Mouse (Mus musculus): ENCODE data around the gene Acbd6. TPM values are rescaled to one million over a fixed set of nuclear protein-coding genes. Genes with fewer than 3 reads are reported as not detected.
A peak's percentile ranks its signal among the peaks of the same experiment; 100 is the strongest.

The Acbd6 gene
- total RNA-seq, 2 experiments from 2014 or later: 57.9 to 59.5 TPM

DNA sequence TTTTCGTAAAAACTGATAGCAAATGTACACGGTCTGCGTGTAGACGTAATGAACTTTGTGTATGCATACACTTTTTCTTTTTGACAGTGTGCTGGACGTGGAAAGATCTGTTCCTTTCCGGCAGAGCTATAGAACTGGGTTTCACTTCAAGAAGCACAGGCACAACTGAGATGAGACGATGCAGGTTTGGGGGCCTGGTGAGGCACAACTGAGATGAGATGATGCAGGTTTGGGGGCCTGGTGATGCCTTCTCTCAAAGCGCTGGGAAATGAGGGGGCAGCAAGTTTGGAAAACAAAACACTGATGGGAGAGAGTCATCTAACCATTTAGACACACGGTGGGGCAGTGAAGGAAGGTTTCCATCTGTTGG lies 293 bp upstream of the Acbd6 start:
- DNase-seq (ENCODE audit: low spot score in 2 of 2): no peak

DNA sequence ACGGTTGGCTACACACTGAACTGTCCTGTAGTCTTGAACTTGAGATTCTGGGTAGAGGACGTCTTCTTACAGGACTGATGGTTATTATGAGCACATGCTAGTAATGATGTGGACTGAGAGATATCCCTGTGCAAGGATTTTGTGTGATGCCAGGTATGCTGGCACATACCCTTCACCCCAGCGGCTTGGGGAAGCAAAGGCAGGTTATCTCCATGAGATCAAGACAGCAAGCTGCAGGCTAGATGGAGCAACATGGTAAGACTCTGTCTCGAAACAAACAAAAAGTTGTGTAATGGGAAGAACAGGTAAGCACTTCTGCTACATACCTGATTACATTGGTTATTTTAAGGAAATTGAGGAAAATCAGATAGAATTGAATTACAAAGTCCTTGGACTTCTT lies 2.1 kb downstream of the Acbd6 start:
- no peak for DNase-seq (ENCODE audit: low spot score in 2 of 2)

DNA sequence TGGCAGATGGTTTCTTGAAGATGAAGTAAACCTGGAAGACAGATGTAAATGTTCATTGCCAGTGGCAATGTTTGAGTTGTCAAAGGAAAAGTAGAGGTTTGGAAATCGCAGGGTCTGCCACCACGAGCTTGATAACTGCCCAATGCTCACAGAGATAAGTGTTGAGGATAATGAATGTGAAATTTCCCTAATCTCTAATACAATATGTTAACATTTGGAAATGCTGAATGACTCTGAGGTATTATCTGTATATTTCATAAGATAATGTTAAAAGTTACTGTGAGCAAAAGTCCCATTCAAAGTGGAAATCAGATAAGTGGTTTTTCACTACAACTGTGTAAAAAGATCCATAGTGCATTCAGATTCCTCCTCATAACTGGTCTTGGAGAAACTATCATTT lies 2.8 kb downstream of the Acbd6 start:
- no peak for DNase-seq (ENCODE audit: low spot score in 2 of 2)

DNA sequence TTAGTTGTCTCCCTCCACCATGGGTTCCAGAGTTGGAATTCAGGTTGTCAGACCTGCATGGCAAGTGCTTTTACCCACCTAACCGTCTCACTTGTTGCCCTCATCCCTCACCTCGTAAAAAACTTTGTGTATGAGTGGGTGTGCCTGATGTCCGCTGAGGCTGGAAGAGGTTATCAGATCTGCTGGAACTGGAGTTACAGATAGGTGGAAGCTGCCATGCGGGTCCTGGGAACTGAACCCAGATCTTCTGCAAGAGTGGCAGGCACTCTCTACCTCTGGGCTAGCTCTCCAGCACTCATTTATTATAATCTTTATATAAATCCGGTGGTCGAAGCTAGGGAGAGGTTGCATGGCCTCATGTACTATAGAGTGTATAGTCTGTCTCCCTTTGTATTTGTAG lies 4.3 kb downstream of the Acbd6 start:
- no peak for DNase-seq (ENCODE audit: low spot score in 2 of 2)

DNA sequence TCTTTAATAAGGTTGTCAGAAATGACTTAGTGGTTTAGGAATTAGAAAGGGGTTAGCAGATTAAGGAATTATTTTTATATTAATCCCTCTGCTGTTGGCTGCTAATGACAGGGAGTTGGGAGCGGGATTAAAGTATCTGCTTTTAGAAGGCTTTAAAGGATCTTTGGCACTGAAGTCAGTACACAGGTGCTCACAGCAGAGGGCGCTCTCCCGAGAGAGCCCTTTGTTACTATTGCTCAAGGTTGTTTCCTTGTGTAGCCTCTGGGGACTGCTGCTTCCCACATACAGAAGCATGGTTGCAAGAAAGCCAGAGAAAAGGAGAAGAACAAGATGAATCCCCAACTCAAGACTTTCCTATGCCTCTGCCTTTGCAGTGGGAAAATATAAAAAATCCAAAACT lies 6.8 kb downstream of the Acbd6 start:
- DNase-seq (ENCODE audit: low spot score in 2 of 2): no peak

DNA sequence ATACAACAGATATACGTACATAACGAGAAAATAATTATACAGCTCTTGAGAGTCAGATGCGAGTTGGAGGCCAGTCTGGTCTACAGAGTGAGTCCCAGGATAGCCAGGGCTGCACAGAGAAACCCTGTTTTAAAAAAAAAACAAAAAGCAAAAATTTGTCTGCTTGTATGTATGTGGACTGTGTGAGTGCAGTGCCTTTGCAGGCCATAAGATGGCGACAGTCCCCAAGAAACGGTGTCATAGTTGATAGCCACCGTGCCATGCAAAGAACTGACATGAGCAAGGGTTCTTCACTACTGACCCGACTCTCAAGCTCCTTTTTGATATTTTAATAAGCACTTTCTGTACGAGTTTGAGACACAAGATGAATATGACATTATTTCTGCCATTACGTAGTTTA lies 10.2 kb downstream of the Acbd6 start:
- DNase-seq (ENCODE audit: low spot score in 2 of 2): no peak

DNA sequence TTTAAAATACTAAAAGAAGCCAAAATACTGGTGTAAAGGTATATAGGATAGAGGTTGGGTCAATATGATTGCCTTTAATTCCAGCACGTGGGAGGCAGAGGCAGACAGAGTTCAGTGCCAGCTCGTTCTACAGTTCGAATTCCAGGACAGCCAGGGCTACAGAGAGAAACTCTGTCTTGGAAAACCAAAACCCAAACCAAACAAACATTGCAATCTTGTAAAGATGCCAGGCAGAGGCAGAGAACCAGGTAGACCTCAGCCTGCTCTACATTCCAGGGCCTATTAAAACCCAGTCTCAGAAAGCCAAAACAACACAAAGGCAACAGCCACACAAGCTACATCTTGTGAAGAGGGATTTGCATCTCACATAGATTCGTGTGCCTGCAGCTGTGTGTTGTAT lies 11.4 kb downstream of the Acbd6 start:
- no peak for DNase-seq (ENCODE audit: low spot score in 2 of 2)

DNA sequence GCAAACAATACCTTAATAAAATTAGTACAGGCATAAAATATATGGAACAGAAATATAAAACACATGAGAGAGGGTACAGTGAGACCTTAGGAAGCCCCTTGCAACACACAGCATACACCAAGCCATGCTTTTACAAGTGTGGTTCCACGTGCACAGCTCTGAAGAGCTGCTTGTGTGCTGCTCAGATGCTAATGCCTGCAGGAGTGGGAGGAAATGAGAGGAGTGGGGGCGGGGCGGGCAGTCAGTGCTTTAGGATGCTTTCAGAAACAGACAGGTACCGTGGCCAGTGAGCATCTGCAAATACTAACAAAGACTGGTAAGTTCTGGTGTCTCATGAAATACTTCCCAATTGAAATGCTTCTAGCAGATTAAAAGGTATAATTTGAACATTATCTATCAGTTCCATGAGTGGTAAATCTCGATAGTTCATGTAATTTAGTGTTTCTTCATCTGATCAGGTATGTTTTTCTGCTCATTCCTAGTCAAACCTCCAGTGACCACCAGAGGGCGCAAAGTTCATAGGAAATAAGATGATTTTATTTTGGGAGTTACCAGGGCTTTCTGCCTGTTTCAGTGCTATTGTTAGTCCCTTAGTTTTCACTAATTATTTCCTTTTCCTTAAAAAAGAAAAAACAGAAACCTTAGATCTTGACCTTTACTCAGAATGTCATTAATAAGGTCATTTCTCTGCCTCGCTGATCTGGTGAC lies 17.2 kb downstream of the Acbd6 start:
- DNase-seq (ENCODE audit: low spot score in 2 of 2): peak; percentile 39 to 59

DNA sequence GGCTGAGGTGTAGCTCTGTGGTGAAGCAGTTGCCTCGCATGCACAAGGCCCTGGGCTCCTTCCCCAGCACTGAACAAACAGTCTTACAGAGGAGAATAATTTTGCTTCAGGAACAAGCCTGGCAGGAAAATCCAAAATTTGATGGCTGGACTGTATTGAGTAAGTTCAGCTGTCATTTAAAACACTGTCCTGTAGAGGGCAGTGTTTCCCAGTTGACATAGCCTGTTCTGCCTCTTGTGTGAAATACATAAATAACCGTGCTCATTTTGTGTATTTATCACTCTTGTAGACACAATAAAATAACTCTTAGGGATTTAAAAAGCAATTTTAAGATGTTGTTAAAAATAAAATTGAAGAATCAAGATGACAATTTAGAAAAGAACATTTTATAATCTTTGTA lies 18.5 kb downstream of the Acbd6 start:
- no peak for DNase-seq (ENCODE audit: low spot score in 2 of 2)

DNA sequence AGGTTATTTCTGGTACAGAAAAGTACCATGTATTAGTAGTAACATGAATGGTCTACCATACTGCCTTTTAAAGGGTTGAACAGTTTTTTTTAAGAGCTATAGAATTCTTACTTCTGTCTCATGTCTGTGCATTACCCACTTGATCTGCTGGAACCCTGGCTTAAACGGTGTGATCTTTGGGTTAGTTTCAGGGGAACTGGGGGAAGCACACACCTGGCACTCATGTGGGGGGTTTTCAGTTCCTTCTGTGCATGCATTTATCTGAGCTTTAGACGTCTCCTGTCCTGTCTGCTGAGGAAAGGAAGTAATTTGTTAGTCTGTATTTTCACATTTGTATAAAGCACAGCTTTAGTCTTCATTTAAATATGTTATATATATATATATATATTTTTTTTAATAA lies 19.4 kb downstream of the Acbd6 start:
- DNase-seq (ENCODE audit: low spot score in 2 of 2): no peak

DNA sequence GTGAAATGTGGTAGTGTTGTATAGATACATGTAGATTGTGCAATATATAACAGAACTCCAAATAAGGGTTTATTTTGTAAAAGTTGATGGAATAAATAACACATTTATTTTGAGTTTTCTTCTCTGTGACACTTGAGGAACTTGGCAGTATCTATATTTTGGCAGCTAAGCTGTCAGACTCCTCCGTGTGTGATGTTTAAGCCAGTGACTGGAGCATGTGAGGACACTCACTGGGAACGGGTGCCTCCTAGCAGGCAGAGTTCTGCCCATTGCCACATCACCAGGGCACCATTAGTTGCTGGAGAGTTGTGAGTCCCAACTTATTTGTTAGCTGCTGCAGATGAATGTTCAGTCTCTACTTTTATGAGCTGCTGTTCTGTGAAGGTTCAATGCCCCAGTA lies 30.0 kb downstream of the Acbd6 start:
- DNase-seq (ENCODE audit: low spot score in 2 of 2): no peak

DNA sequence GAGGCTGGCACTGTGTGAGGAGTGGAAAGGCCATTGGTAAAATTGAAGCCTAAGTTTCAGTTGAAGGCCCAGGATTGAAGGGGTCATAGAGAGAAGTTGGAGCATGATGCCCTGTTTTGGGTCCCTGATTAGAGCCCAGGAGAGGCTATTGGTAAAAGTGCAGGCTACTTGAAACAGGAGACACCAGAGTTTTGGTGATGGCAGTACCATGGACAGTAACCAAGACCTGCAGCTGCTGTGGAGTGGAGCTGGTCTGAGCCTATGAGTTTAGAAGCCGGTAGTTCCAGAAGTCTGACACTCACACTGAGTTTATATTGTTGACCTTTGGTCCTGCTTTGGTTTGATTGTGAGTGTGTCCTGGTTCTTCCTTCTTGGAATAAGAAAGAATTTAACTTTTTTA lies 36.2 kb downstream of the Acbd6 start:
- DNase-seq (ENCODE audit: low spot score in 2 of 2): no peak

DNA sequence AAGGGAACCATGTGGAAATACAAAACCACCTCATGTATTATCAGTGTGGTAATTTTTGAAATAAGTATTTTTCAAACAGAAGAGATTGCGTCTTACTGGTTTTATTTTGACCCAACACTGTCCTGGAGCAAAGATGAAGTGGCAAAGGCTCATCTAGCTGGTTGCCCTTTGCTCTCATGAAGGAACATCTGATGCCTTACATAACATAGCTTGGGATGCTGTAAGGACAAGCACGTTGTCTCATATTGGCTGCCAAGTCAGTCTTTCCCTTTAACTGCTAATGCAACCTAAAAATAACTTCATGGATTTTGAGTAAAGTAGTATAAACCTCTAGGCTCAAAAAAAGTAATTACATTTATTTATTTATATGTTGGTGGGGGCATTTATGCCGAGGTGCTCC lies 38.7 kb downstream of the Acbd6 start:
- no peak for DNase-seq (ENCODE audit: low spot score in 2 of 2)

DNA sequence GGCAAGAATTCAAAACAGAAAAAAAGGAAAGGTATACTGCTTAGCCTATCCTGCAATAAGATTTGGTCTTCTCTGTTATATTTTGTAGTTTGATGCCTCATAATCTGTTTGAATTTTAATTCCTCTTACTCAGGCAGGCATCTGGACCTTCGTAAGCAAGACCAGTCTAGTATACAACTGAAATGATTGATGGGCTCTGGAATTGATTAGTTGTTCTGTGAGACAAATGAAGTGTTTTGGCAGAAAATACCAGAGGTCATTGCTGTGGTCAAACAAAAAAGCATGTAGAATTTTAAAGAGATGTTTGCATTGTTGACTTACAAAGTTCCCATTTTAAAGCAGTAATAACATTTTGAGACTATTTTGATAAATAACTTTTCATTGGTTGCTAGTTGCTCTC lies 46.8 kb downstream of the Acbd6 start:
- no peak for DNase-seq (ENCODE audit: low spot score in 2 of 2)

DNA sequence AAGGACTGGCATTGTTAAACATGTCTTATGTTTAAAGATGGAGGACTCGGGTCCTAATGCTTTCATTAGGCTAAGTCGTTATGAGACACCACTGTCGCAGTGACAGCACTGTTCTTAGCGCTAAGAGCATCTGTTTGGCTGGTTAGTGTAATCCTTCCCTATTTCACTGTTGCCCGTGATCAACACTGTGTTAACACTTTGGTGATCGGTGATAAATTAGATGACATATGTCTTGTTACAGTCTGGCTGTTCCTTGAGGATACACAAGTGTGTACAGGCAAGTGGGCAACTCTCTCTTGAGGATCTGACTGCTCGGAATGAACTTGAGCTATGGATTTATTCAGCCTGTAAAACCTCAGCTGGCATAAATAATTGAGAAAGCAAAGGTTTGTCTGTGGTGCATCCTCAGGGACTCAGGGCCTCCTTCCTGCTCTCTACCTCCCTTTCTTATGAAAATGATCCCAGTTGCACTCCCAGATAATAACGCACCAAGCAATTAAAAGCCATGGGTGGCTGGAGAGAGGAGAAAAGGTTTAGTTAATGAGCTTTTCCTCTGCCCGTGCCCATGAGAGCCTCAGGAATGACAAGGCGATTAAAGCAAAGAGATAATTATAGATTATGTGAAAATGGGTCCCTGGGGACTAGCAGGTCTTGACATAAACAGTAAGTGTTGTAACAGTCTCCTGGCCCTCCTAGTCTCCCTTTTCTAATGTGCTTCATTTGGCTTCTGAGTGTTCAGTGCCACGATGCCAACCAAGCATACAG lies 47.7 kb downstream of the Acbd6 start:
- no peak for DNase-seq (ENCODE audit: low spot score in 2 of 2)

DNA sequence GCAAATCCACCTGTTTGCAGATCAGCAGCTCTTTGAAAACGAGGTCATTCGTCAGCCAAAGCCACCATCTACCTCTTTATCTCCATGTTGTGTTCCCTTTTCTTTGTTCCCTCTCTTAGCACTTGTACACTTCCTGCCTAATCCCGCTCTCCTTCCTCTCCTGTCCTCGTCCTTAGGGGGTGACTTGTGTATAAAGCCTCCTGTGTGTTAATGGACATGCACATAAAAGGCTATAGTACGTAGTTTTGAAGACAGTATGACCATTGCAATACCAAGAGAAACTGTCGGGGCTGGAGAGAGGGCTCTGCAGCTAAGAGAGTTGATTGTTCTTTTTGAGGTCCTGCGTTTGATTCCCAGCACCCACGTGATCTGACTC lies 48.2 kb downstream of the Acbd6 start:
- DNase-seq (ENCODE audit: low spot score in 2 of 2): no peak

DNA sequence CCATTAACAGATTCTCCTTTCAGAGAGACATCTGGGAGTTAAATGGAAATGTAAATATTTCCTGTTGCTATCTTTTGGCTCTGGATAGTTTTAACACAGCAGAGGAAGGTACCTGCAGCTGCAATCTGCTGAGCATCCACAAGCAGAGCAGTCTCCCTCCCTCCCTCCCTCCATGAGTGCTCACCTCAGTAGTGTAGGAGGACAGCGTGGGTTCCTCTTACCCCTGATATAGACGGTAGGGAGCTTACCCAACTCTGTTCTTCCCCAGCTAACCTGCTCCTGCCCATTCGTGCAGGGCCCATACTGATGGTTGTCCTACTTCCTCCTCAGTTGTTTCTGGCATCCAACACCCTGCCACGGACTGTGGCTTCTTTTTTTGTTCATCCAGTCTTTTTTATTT lies 50.6 kb downstream of the Acbd6 start:
- no peak for DNase-seq (ENCODE audit: low spot score in 2 of 2)

DNA sequence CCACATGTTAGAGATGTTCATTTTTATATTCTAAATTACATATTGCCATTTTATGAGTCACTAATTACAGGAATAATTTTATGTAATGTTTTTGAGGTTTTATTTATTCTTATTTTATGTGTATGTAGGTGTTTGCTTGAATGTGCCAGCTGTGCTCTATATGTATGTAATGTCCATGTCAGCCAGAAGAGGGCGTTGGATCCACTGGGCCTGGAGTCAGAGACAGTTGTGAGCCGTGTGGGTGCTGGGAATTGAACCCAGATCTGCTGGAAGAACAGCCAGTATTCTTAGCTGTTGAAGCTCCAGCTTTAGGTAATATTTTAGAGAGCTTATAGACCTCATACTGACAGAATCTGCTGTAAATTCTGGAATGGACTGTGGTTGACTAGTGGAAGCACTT lies 56.5 kb downstream of the Acbd6 start:
- DNase-seq (ENCODE audit: low spot score in 2 of 2): no peak

DNA sequence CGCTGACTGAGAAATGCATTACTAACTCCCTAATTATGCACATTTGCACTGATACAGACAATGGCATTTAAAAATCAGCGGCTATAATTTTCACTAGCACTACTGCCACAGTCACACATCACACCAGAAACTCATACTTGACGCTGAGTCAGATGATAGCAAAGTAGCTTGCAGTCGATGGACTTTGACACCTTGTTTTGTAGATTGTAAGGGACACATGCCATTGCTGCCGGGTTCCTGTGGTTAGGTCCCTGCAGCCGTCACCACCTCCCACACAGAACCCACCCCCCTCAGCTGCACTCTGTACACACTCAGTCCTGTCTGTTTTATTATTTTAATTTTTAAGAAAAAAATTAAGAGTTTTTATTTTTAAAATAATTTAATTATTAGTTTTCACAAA lies 63.2 kb downstream of the Acbd6 start:
- no peak for DNase-seq (ENCODE audit: low spot score in 2 of 2)

DNA sequence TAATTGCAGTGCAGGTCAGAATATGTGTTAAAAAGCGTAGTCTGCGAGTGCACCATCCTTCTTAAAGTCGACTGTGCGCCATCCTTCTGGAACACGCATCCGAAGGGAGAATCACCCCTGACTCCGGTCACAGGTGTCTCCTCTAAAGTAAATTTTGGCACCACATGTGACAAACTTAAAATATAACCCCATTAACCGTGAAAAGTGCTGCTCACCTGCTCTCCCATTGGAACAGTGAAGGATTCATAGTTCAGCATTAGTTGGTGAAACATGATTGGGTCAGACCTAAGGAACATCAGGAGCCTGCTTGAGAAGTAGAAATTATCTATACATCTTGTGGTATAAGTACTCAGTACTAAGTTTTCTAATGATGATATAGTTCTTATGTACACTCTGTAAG lies 65.3 kb downstream of the Acbd6 start:
- DNase-seq (ENCODE audit: low spot score in 2 of 2): no peak

DNA sequence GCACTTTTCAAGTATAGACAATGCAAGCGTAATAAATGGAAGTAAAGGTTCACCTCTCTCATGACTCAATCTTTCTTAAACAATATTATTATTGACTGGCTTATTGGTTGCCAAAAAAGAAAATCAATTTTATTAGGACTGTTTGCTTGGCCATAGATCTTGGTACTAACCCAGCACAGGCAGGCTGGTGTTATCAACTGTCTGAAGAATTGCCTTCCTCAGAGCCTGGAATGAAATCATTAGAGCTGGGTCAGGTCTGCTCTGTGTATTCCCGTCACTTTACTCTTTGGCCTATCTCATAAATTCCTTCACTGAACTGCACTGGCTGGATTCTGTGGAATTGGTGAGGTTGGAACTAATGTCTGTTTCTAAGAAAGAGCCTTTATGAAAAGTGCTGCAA lies 69.8 kb downstream of the Acbd6 start:
- DNase-seq (ENCODE audit: low spot score in 2 of 2): no peak

DNA sequence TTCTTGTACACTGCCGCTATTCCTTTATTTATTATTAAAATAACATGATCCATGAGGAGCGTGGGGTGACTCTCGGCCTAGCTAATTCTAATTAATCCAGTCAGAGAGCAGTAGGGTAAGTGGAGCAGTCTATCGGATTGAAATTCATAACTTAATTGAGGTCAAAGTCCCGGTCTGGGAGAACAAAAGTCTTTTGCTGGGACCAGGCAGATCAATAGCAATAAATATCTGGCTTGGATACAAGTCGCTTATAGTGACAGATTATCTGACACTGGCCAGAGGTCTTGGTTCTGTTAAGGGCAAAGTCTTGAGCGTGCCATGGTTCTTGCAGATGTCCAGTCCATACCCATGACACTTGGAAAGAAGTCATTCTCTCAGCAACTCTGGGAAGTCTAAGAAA lies 78.7 kb downstream of the Acbd6 start:
- no peak for DNase-seq (ENCODE audit: low spot score in 2 of 2)

DNA sequence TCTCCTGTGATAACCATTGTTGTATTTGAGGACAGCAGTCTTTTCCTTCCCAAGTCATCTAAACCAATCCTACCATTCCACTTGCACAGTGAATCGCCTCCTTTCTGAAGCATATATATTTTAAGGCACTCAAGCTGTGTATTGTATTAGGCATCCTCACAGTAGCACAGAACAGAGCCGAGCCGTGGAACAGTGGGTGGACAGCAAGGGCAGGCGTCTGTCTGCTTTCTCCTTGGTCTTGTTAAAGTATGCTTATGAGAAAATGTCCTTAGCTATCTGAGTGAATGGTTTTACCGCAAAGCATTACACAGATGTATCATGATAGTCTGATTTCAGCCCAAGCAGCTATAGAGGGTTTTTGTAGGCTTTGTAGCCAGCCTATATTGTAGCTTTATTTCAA lies 87.9 kb downstream of the Acbd6 start:
- DNase-seq (ENCODE audit: low spot score in 2 of 2): no peak

All from gastrocnemius, postnatal 4 days (tissue).